7 mouse cellular contexts compared by ENCODE assay signal in the genomic region with DNA sequence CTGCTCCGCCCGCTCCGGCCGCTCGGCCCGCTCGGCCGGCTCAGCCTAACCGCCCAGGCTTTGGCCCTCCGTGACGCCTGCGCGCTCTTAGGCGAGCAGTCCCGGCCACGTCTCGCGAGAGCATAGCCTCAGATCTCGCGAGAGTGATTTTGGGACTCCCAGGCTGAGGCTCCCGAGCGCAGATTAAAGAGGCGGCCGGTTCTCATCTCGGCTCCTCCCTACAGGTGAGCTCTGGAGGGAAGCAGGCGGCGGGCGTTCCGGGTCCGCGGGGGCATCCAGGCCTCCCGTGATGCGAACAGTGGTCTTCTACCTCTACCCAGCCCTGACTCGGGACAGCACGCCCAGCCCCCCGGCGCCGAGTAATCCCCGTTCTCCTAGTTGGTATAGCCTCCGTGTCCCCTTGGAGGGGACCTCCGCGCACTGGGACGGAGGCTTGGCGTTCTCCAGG. TPM values are rescaled to one million over a fixed set of nuclear protein-coding genes. Genes with fewer than 3 reads are reported as not detected.
DNase-seq lines count a peak whose midpoint lies in the region; ATAC-seq lines count a peak whose summit lies in the region.

A gene (minus strand): TSS at position 89 of the 448 bp plus-strand sequence.

- H3K4me3 ChIP-seq in embryonic facial prominence, embryonic 10.5 days = peak within 1 kb of the TSS; percentile 68
- peak within 1 kb of the TSS; percentile 64 for H3K4me3 ChIP-seq in limb, embryonic 10.5 days
- peak within 1 kb of the TSS; percentile 57 for H3K4me3 ChIP-seq in midbrain, embryonic 13.5 days (replicated peaks)

- 19% methylated on average over 44 of the region's 44 CpGs for WGBS in embryonic facial prominence, embryonic 10.5 days
- WGBS in limb, embryonic 10.5 days = 7% methylated on average over 43 of the region's 44 CpGs
- 26% methylated on average over 43 of the region's 44 CpGs for WGBS in midbrain, embryonic 13.5 days

- peaks cover 95% of the 10 kb centered on the region for H3K27me3 ChIP-seq in embryonic facial prominence, embryonic 10.5 days (replicated peaks; ENCODE audit: low read depth, poor library complexity, severe bottlenecking)
- H3K27me3 ChIP-seq in limb, embryonic 10.5 days (ENCODE audit: low read depth, poor library complexity, severe bottlenecking) = peaks cover 100% of the 10 kb centered on the region
- peaks cover 34% of the 10 kb centered on the region; the same call in 1 of the 2 replicates for H3K27me3 ChIP-seq in midbrain, embryonic 13.5 days

- peaks cover 4% of the 10 kb centered on the region; the same call in 1 of the 2 replicates for H3K4me1 ChIP-seq in embryonic facial prominence, embryonic 10.5 days
- H3K4me1 ChIP-seq in limb, embryonic 10.5 days = no peaks in the 10 kb centered on the region; the same call in 1 of the 2 replicates
- H3K4me1 ChIP-seq in midbrain, embryonic 13.5 days (replicated peaks) = peaks cover 16% of the 10 kb centered on the region

- peak within 1 kb of the TSS; percentile 82 for H3K9ac ChIP-seq in midbrain, embryonic 13.5 days (replicated peaks)

- peak; percentile 96 for ATAC-seq in granulocyte monocyte progenitor cell, adult 5-6 weeks (replicated peaks; ENCODE audit: poor library complexity, severe bottlenecking)
- ATAC-seq in midbrain, embryonic 13.5 days = peak; percentile 99

- peak; percentile 91 for DNase-seq in adrenal gland, postnatal 10 days
- DNase-seq in embryonic facial prominence, embryonic 10.5 days (ENCODE audit: low spot score) = peak; percentile 87
- DNase-seq in kidney, adult 11 months = peak; percentile 90
- DNase-seq in limb, embryonic 10.5 days (ENCODE audit: low spot score) = peak; percentile 83
- DNase-seq in spleen, adult 12 weeks (ENCODE audit: low spot score) = peak; percentile 76

- peak within 1 kb of the TSS; percentile 64 for H3K4me2 ChIP-seq in midbrain, embryonic 13.5 days (replicated peaks)

- no peaks in the 10 kb centered on the region for H3K36me3 ChIP-seq in embryonic facial prominence, embryonic 10.5 days (replicated peaks)
- no peaks in the 10 kb centered on the region for H3K36me3 ChIP-seq in limb, embryonic 10.5 days
- H3K36me3 ChIP-seq in midbrain, embryonic 13.5 days = no peaks in the 10 kb centered on the region

- H3K9me3 ChIP-seq in embryonic facial prominence, embryonic 10.5 days = no peaks in the 10 kb centered on the region
- no peaks in the 10 kb centered on the region for H3K9me3 ChIP-seq in limb, embryonic 10.5 days (replicated peaks)
- H3K9me3 ChIP-seq in midbrain, embryonic 13.5 days = no peaks in the 10 kb centered on the region

- peak within 1 kb of the TSS; percentile 90 for H3K27ac ChIP-seq in embryonic facial prominence, embryonic 10.5 days (replicated peaks)
- H3K27ac ChIP-seq in limb, embryonic 10.5 days = peak within 1 kb of the TSS; percentile 89
- H3K27ac ChIP-seq in midbrain, embryonic 13.5 days = peak within 1 kb of the TSS; percentile 83

RNA-seq across cellular contexts. Expression of the gene that starts here (rescaled TPM):
- total RNA-seq in adrenal gland, postnatal 10 days (2021) = 1 to 10 TPM; 6.8 to 8.9 TPM
- polyA plus RNA-seq in embryonic facial prominence, embryonic 10.5 days (2016; fragmentation: Nextera tagmentation; extraction: Ambion mirVana) = 6.4 and 6.5 TPM in 2 replicates
- total RNA-seq in granulocyte monocyte progenitor cell, adult 5-6 weeks (2014; fragmentation: Nextera tagmentation) = 7.2 and 9.0 TPM in 2 replicates
- 11.3 and 15.6 TPM in 2 replicates for total RNA-seq in granulocyte monocyte progenitor cell, adult 5-6 weeks (2017)
- 6.7 and 8.6 TPM in 2 replicates for polyA plus RNA-seq in limb, embryonic 10.5 days (2016; fragmentation: Nextera tagmentation; extraction: Ambion mirVana)
- polyA plus RNA-seq in midbrain, embryonic 13.5 days (2015; fragmentation: Nextera tagmentation; extraction: Ambion mirVana) = 7.5 and 8.3 TPM in 2 replicates

Comparison
In these comparisons a context has a peak if more than half of its experiments do, and no peak if none do; other contexts are left out.
1. Peak in every context shown above with its lines: DNase-seq, ATAC-seq, H3K4me3 ChIP-seq and H3K27ac ChIP-seq.